Mouse (Mus musculus) thymus, postnatal 10 days (tissue): ENCODE measurements around the gene Sod1.
"Not testable (repeated sequence)": the region's sequence is repeated elsewhere in the genome, so short reads cannot be mapped to it uniquely, and the experiment has no call there.

ENCODE experiments used
- DNase-seq, 2 experiments: peaks; one replicate each; pipeline ENCODE4 v3.0.0; 2021; ENCODE audit warnings: low spot score in 2 of 2

Sod1 gene

DNA sequence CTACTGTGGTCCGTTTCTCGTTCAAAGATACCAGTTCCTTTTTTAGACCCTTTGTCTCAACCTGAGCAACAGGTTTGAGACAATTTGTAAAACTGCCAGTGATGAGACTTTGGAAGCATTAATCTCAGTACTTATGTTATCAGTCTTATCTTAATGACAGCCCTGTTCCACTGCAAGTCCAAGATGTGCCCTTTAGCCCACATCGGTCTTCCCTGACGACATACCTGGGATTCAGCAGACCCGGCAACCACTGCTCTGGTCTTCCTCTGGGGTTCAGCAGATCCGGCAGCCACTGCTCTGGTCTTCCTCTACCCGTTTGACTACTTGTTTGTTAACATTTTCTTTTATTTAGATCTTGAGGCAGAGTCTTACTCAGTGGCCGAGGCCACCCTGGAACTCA lies 8.8 kb upstream of the Sod1 start:
- no peak for DNase-seq

DNA sequence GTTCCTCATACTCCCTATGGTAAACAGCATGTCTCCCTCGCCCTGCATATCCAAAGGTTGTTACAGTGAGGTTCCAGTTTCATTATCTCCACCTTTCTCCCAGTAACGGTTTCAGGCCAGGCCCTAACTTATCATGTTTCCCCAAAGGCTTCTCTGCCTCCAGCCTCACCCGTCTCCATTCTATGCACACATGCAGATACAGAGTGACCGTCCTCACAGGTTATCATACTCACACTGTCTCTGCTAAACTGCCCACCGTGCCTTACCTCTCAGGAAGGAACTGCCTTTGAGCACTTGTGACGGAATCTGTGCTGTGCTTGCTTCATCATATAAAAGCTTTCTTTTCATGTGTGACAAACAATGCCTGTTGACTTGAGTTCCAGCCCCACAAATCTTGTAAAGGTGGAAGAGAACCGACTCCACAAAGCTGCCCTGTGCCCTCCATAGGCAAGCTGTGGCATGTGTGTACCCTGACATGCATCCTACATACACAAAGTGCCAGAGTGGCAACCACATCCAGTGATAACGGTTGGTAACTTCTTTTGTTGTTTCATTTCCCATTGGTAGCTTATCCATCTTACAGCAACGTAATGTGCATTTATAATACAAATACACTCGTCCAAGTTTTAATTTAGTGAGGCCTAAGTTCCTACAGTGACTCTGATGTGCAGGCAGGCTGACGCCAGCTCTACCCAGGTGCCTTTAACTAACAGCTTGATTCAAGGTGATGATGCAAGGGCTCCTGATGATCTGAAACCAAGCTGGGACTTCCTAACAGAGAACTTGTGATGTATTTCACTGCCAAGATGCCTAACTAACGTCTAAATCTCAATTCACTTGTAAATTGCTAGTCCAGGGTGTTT lies 6.8 kb upstream of the Sod1 start:
- DNase-seq: no peak

DNA sequence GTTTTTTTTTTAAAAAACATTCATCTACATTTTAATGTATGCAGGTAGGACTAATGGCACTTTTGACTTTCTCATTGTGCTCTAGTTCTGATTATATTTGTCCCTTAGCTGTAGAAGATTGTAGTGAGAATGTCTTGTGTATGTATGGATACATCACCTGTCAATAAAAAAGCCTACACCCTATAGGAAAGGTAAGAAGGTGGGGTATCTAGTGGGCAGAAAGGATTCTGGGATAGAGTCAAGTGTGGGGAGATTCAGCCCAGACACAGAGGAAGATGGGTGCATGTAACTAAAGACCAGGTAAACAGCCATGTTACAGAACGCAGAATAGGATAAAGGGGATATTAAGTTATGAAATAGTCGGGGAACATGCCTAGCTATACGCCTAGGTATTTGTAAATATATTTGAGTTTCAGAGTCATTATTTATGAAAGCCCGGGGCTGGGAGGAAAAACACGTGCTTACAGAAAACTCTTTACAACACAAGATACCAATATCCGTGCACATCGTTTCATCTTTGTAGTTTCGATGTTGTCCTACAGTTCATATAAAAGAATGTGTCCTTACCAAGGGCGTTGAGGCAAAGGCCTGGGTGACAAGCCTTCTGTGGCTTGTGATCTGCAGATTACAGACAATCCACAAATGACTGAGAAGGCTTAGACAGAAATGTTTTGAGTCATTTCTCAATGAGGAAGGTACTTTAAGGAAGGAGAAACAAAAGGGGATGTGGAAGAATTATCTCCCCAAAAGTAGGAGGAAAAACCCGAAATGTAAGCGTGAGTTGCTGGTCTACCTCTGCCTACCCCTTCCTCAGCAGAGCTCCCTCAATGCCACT lies 5.6 kb upstream of the Sod1 start:
- no peak for DNase-seq

DNA sequence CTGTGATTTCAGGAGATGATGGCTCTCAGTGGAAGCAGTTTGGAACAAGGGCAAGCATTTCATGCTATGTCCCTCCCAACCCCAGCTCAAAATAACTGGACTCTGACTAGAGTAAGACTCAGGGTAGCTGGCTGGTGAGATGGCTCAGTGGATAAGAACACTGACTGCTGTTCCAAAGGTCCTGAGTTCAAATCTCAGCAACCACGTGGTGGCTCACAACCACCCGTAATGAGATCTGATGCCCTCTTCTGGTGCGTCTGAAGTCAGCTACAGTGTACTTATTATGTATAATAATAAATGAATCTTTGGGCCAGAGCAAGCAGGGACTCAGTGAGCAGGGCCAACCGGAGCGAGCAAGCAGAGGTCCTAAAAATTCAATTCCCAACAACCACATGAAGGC lies 4.7 kb upstream of the Sod1 start:
- DNase-seq: not testable (repeated sequence)

DNA sequence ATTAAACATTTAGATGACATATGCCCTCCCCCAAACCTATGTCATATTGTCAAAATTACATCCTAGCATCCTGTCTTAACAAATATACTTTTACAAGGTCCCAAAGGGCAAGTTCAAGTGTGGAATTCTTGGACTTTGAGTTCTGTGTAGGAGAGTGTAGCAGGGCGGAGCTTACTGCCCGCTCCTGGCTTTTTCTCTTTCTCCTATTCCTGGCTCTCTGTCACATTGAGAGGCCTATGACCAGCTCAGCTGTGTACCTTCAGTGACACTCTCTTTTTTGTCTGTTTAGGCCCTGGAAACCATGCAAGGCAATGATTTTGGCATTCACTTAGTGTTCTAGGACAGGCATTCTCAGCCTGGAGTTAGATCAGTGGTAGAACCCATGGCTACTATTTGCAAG lies 4.1 kb upstream of the Sod1 start:
- DNase-seq: no peak

DNA sequence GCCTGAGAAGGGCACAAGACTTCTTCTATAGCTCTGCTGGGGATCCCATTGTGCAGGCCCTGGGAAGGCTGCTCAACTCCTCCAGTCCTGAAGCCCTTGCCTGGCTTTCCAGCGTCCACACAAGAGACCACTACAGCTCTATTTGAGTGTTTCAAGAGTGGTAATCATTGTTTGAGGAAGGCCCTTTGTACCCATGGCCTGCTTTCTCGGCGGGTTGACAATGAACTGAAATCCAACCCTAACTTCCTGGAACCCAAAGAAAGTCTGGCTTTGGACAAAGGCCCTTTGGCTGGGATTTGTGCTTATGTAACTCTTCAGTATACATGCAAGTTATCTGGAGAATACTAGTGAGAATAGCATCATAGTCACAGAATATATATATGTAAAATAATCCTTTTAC lies 3.2 kb upstream of the Sod1 start:
- DNase-seq: no peak

DNA sequence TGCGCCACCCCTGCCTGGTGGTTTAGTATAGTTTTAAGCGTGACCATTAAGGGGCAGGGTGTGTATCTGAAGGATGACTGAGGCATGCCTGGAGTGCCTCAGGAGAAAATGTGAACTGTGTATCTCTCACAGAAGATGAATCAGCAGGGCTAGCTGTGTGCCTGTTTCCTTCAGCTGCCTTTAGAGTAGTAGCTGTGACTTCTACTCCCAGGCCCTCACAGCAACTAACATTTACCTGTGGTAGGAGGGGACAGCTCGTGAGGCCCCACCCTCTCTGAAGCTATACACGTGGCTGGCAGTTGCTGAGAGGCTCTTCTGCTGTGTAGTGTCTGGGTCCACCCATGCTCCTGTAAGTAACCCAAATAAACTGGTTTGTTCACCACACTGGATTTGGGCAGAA lies 2.6 kb upstream of the Sod1 start:
- no peak for DNase-seq

DNA sequence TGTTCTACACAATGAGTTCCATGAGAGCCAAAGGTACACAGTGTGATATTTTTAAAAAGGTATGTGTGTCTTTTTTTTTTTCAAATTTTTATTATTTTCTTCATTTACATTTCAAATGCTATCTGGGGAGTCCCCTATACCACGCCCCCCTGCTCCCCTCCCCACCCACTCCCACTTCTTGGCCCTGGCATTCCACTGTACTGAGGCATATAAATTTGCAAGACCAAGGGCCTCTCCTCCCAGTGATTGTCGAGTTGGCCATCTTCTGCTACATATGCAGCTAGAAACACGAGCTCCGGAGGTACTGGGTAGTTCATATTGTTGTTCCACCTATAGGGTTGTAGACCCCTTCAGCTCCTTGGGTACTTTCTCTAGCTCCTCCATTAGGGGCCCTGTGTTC lies 1.1 kb upstream of the Sod1 start:
- DNase-seq: not testable (repeated sequence)

DNA sequence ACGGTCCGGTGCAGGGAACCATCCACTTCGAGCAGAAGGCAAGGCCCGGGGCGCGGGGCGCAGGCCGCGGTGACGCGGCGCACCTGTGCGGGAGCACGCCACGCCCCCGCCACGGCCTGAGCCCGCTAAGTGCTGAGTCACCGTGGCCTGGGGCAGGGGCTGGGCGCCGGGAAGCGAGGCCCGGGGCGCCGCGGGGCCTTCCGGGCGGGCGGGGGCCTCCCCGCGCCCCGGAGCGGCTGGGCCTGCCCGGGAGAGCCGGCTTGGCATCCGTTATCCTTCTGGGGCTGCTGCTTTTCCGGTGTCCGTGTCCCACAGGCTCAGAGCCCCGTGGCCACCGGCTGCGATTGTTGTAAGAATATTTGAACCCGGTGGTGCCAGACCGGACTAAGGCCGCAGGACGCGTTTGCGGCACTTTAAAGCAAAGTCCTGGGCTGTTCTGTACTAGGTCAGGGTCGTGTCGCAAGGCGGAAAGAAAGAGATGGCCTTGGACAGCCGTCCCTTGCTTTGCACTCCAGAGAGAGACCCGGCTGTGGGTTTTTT lies 408 bp downstream of the Sod1 start:
- no peak for DNase-seq

DNA sequence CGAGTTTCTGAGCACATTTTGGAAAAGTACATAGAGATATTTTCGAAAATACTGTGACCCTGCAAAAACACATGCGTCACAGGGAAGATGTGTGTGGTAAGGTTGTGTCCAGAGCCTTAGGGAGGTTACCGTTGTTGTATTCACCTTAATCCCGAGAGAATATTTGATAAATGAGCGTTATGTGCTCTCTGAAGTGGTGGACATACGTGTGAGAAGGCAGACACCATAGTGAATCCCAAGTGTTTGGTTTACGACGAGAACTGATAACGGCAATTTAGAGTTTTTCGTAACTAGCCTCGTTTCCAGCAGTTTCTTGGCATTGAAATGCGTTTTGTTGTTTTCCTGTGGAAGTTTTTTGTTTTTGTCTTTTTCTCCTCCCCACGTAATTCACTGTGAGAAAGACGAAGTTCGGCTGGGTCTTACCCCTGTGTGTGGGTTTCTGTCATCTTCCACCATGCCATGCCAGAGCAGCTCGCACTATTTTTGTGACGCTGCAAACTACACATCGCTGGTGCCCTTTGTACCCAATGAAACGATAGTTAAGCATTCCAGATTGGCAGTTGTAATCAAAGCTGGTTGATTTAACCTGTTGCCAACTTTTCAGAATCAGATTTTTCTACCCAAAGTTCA lies 1.0 kb downstream of the Sod1 start:
- DNase-seq: no peak

DNA sequence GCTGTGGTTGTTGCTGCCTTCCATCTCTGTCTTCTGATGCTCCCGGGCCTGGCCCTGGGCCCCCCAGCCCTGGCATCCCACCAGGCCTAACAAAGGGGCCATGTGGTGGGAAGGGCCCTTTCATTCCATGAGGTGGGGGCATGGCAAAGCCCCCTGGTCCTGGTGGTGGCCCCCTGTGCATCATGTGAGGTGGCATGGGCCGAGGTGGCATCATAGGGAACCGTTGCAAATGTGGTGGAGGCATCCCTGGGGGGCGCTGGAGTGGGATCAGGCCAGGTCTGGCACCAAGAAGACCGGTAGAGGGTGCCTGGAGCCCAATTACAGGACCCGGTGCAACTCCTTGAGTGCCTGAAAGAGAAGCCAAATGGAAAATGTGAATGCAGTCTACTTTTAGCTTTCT lies 9.3 kb downstream of the Sod1 start:
- DNase-seq: no peak

DNA sequence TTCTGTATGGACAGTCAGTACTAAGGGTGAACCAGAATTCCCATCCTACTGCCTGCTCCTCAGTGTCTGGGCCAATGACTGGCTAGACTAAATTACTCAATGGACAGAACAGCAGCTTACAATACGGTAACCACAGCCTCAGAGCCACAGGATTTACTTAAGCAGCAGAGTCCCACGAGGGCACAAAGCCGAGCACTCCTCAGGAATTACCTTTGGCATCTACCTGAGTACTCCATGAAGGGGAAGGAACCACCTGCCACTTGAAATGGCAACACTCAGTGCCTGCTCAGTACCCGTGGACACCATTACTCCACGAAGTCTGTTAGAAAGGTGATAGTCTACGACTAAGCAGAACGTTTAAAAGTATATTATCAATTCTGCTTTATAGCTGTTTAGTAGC lies 10.7 kb downstream of the Sod1 start:
- DNase-seq: no peak

DNA sequence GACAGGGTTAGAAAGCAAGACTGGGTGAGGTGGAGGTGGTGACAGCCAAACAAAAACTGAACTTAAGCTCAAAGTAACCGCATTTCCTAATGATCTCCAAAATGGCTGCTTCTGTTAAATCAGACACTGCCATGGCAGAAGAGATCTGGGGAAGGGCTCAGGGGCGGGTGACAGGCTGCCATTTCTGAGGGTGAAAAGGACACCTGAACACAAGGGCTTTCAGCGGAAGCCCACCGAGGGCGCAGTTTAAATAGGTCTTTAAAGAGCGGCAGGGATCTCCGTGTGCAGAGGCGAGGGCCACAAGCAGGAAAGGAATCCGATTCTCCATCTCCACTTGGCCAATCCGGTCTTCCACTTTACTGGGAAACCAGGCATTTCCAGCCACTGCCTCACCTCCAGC lies 13.1 kb downstream of the Sod1 start:
- DNase-seq: no peak

DNA sequence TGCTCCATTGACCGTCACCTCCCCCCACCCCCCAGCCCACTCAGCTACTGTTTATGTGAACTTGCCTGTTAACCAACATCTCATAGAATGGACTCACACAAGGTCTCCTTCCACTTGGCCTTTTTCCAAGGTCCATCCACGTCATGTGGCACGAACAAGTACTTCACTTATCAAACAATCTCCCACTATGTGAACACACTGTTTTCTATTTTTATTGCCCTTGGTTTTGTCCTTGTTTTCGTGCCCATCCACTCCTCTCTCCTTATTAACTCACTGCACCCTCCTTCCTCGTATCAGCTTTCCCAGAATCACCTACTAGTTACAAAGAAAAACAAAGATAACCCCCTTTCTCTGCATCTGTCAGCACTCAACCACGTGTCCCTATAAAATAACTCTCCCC lies 14.1 kb downstream of the Sod1 start:
- no peak for DNase-seq

DNA sequence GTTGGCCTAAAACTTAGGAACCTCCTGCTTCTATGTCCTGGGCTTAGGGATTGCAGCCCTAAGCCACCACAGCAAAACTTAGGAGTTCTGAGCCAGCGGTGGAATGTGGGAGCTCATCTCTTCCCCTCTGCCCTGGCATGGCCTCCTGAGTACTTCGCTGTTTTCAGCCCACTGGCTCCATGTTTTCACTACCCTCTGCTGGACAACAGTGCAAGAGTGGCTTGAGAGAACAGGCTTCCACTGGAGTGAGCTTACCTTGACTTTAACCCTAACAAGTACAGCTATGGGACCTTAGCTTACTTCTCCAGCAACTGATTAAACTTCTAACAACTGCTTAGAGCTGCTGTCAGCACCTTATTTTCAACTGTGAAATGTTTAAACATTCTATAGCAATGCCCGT lies 14.6 kb downstream of the Sod1 start:
- no peak for DNase-seq

DNA sequence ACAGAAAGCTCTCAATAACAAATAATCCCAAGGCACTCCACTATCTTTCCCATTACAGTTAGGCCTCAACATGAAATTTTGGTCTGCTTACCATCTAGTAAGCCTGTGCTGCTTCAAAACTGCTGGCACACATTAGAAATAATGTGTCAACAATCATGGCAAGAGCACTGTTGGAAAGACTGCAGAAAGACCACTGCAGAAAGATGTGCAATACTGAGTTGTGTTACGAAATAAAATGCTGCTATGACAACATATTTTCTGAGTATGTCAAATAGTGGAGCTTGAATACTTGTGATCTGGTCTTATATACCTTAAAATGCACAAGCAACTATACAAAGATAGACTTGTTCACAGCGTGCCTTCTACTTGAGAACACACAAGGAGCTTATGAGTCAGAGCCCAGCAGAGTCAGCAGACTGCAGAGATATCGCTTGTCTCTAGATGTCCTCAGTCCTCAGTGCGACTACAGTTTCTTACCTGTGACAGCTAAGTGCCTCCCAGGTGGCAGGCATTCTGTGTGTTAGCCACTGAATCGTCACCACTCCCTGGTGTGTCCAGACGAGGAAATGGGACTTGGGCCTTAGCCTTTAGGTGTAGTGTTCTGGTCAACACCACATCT lies 18.7 kb downstream of the Sod1 start:
- DNase-seq: no peak

DNA sequence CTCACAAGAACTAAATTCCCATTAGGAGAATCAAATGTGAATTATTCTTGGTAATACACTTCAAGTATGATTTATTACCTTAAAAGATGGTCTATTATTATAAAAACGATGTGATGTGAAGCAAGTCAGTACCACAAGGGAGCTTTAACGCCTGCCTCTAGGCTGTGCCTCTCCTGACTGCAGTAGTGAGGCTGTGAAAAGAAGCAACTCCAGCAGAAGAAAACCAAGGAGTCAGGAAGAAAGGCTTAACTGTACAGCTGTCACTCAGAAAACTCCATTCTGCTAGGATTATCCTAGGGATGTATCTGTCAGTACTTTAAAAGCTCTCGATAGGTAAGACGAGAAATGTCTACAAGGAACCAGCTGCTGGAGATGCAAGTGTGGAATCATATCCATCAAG lies 21.3 kb downstream of the Sod1 start:
- DNase-seq: no peak

DNA sequence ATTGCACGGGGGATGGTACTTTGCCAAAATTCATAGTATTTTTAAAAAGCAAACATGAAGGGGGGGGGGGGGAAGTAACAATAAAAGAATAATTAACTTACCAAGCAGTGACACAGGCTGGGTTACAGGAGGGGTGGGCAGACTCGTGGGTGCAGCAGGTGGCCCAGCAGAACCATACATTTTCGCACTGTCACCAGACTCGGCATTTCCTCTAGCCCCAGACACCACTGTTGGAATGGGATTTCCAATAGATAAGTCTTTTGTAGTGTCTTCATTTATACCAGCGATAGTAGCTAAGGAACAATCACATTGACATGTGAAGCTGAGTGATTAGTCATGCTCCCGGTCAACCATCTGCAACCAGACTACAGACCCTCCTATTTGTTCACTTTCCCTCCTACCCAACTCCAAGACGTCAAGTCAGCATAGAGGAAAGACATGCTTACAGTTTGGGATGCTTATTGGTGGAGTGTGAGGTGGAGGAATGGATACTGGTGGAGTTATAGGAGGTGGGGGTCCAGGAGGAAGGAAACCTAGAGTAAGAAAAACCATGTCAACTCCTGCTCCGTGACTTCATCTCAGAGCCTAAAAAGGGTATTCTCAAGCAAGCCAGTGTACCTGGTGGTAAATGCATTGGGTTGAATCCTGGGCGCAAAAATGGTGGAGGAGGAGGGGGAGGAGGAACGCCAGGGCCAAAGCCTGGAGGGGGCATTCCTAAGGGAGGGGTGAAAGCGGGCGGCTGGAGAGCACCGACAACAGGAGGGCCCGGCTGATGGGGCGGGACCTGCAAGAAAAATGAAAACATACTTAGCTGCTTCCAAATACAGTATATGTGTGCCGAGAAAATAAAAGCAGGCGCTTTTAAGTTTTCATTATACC lies 22.1 kb downstream of the Sod1 start:
- no peak for DNase-seq

DNA sequence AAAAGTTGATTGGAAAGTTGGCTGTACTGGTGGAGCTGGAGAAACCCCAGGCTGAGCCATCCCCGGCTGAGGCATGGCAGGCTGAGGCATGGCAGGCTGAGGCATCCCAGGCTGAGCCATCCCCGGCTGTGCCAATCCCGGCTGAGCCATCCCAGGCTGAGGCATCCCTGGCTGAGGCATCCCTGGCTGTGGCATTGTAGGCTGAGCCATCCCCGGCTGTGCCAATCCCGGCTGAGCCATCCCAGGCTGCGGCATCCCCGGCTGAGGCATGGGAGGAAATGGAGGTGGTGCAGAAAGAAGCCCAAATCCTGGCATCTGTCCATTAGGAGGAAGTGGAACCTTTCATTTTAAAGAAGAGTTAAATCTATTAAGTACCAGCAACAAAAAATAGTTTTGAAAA lies 29.5 kb downstream of the Sod1 start:
- no peak for DNase-seq

DNA sequence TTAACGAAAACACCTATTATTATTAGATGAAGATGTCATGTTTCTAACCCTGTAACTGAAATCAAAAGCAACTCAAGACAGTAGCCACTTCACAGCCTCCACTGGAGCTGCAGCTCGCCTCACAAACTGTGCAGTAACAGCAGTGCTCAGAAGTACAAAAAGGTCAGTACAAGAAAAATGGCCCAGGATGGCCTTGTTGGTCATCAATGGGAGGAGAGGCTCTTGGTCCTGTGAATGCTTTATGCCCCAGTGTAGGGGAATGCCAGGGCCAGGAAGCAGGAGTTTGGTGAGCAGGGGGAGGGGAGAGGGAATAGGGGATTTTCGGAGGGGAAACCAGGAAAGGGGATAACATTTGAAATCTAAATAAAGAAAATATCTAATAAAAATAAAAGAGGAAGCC lies 30.7 kb downstream of the Sod1 start:
- not testable (repeated sequence) for DNase-seq

DNA sequence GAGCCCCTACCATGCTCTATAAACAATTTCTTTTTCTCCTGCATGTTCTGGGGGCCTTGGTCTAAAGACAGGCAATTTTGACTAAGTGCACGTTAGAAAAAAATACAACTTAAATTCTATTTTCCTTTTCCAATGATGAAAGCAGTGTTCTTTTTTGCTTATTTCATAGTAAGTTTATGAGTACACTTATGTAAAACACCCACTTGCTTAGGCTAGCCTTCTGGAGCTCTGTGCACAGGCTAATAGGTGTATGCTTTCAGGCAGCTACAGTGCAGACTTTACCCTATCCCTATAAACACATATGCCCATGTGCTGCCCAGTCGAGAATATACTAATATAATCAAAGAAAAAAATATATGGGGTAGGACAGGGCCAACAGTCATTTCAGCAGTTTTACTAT lies 32.0 kb downstream of the Sod1 start:
- no peak for DNase-seq
